Mouse (Mus musculus) stomach, postnatal 0 days (tissue): Measurements from ENCODE around the gene Msl3l2.

ENCODE experiments used
- CTCF ChIP-seq: IDR thresholded peaks from 2 replicates; pipeline ENCODE4 v1.5.1; 2016; ENCODE audit warnings: antibody characterized with exemption, low read depth, mild to moderate bottlenecking, moderate library complexity
- EP300 ChIP-seq: optimal IDR thresholded peaks from 2 replicates; pipeline ENCODE3; 2016; ENCODE audit warnings: antibody characterized with exemption

GRCm38 (mm10) chr10:56106333-56106995 is at the start of gene Msl3l2:
- TF ChIP-seq CTCF (peak; percentile 81), EP300 (no peak)
